Mouse (Mus musculus) brain, embryonic 18.5 days (tissue): ENCODE measurements around the gene Morn3.
"Not testable (repeated sequence)": the region's sequence is repeated elsewhere in the genome, so short reads cannot be mapped to it uniquely, and the experiment has no call there.

Experiments
- DNase-seq: peaks from one replicate; pipeline ENCODE4 v3.0.0-alpha.2; 2012; ENCODE audit warnings: low read depth, low spot score

Gene Morn3

DNA sequence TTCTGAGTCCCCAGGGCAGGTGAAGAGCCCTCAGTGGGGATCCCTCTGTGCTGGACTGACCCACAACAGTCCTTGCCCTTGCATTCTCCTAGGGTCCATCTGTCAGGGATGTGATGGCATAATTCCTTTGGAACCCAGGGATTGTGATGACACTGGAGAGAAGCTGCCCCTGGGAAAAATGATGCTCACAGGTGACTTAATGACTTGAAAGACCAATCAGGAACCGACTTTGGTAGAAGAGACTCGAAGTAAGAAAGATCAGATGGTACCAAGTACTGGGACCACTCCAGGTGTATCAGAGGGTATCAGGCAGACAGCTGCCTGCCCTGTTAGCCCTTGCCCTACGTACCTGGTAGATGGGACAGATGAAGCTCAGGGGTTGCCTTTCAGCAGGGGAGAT is at the start of gene Morn3:
Morn3 (minus strand) TSS at position 101 of the 400 bp plus-strand sequence.
- DNase-seq: no peak

GRCm38 (mm10) chr5:123096299-123096698 is 49.5 kb upstream of the Morn3 start:
- DNase-seq: no peak

GRCm38 (mm10) chr5:123094238-123094991 is 47.6 kb upstream of the Morn3 start:
- DNase-seq: no peak

DNA sequence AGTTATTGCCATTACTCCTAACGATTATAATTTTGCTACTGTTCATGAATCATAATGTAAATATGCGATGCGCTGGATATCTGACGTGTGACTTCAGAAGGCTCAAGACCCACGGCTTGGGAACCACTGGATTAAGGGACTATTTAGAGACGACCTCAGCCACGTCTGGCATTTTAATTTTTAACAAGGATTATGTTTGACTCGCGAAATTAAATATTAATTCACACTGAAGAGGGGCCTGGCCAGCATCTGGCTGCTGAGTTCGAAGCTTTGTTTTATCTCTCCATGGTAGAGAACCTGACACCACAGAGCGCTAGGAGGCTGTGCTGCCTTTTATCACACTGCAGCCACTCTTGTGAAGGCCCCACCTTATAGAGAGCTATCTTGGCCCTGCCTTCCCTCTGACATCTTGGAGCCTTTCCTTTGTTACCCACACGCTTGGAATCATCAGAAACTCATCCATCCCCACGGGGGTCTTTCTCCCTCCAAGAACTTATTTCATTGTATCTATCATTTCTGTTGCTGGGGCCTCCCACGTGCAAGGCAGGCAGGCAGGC is 46.3 kb upstream of the Morn3 start:
- DNase-seq: no peak

- no peak for DNase-seq
These were observed 43.9 kb upstream of the Morn3 start for GRCm38 (mm10) chr5:123090560-123091306.

GRCm38 (mm10) chr5:123088784-123089183 is 42.0 kb upstream of the Morn3 start:
- no peak for DNase-seq

DNA sequence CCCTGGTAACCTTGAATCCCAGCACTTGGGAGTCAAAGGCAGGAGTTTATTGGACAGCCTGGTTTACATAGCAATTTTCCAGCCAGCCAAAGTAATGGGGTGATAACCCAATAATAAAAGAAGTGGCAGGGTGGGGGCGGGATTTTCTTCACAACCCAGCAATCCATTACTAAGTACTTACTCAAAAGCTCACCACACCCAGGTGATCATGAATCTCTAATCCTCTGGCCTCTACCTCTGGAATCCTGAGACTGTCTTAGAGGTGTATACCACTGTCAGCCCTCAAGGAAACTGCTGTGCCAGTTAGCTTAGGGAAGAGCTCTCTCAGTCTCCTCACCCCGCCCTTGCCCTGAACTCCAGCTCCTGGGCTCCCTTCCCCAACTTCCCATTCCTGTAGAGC is 39.7 kb upstream of the Morn3 start:
- no peak for DNase-seq

GRCm38 (mm10) chr5:123083340-123084050 is 36.7 kb upstream of the Morn3 start:
- DNase-seq: no peak

DNA sequence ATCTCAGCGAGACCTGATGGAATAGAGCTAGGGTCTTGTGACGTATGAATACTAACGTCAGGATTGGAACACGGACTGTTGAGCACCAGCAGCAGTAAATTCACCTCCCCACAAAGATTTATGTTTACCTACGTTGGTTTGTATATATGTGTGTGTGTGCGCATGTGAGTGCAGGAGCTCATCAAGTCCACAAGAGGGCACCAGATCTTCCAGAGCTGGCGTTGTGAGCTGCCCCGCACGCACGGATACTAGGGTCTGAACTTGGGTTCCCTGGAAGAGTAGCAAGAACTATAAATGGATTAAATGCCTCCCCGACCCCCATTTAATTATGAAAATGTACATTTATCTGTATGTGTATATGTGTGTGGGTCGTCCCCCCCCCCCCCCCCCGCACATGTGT is 33.7 kb upstream of the Morn3 start:
- DNase-seq: no peak

DNA sequence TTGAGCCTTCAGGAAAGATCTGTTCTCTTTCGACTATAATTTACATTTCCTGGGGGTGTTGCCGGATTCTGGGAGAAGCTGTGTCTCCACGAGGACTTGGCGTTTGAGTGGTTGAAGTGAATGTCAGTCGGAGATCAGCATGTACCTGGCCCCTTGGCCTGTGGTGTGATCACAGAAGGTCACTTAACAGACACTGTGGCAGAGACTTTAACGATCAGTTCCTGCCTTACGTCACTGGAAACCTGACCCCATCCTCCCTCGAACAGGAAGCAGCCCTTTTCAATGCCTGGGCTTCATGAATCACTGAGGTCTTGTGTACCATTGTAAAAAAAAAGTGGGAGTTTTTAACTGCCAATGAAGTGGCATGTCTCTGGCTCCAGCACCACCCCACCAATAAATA is 33.2 kb upstream of the Morn3 start:
- no peak for DNase-seq

DNA sequence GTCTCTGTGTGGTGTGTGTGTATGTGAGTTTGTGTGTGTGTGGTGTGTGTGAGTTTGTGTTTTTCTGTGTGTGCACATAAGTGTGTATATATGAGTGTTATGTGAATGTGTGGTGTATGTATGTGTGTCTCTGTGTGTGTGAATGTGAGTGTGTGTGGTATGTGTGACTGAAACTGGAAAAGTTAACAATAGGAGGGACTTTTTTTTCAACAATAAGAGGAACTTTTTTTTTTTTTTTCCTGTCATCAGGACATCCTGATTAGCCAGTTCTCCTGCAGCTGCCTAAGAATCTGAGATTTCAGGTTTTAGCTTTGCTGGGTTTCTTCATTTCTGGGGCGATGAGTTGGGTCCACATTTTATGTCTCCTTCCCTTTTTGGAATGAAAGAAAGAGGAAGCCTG is 32.8 kb upstream of the Morn3 start:
- no peak for DNase-seq

DNA sequence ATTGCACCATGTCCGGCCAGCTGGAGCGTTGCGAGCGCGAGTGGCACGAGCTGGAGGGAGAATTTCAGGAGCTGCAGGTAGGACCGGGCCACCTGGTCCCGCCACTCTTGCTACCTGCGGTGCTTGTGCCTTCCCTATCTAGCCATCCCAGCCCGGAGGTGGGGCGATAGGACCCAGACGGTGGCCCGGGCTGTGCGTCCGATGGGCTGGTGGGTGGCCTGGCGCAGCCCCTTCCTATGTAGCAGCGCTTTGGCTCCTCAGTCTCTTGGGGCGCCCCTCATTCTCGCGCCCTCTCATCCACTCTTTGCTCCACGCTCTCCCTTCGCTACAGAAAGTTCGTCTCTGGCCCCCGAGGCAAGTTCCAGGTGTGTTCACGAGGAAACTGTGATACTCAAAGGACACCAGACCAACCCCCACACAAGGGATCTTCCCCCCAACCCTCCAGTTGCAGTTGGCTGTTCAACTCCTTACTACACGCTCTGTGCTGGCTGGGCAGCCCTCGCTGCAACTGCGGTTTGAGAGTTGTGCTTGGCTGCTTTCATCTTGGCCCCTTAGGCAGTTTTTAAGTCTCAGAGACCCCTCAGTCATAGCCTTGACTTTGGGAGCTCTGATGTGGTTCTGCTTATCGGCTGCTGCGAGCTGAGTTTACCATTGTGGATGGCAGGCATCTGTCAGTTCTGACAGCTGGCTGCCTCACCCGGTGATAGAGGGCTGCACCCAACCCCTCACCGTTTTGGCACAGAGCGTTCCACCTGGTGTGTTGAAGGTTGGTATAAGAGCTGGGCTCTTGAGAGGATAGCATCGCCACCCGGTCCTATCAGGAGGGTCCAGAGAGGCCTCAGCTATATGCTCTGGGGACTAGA is 29.8 kb upstream of the Morn3 start:
- no peak for DNase-seq

DNA sequence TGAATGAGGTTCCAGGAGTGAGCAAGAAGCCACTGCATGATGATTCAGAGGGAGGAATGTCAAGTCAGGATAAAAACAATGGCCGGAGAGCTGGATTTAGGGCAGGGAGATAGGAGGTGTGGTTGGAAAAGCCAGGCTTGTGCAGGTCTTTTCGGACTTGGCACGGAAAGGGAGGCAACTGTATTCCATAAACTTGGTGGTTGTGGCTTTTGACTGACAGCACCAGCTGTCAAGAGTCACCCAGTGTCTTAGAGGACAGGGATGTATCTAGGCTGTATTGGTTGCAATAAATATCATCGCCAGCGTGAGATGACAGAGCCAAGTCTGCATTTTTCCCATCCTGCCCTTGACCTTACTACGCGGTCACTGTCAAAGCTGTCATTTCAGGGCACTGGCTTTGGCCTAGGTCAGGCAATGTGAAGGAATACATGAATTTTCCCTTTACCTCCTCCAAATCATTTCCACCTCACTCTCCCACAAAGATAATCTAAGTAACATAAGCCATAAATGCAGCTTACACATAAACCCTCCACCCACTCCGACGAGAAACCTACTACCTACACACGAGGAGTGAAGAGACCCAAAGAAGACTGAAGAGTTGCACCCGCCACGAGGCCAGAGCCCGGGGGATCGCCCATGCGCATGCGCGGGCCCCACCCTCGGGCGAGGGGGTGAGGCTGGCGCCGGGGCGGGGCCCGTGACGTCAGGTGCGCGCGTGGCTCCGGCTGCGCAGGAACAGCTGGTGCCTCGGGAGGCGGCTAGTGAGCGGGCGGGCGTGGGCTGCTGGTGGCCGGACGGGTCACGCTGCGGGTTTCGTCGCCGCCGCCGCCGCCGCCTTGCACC is 29.0 kb upstream of the Morn3 start:
- DNase-seq: peak; percentile 75

GRCm38 (mm10) chr5:123068714-123069113 is 21.9 kb upstream of the Morn3 start:
- no peak for DNase-seq

- no peak for DNase-seq
These were observed 21.3 kb upstream of the Morn3 start, which contains the start of gene Tmem120b for GRCm38 (mm10) chr5:123068115-123068514. Gene Tmem120b, plus strand, starts transcription at chr5:123068415.

DNA sequence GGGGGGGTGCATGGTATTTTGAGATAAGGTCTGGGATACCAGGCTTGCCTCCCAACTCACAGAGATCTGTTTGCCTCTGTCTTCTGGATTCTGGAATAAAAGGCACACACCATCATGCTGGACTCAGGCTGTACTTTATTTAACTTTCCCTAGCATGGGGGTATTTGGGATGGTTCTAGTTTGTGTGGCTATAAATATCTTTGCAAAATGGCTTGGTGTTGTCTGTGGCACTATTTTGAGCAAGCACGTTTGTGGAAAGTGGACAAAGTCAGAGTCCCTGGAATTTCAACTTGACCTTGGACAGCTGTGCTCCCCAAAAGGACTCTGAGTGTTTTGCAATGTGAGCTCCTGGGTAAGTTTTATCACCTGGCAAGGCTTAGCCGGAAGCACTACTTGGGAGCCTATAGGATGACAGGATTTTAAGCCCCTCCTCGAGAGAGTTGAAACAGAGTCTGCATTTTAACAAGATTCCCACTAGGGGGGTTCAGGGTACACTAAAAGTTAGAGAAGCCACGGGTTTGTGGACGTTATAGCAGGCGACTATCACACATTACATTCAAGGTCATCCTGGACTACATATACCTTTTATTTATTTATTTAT is 20.7 kb upstream of the Morn3 start:
- DNase-seq: no peak

GRCm38 (mm10) chr5:123064207-123064606 is 17.4 kb upstream of the Morn3 start:
- peak; percentile 76 for DNase-seq

DNA sequence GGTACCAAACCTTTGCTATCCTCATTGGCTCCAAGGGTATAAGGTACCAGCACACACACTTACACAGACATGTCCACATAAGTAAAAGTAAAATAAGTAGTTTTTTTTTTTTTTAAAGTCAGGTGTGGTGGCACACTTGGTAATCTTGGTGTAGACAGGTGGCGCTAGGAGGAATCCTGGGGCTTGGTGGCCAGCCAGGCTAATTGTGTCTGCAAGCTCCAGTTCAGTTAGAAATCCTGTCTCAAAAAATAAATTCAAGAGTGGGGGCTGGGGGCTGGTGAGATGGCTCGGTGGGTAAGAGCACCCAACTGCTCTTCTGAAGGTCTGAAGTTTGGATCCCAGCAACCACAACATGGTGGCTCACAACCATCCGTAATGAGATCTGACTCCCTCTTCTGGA is 16.3 kb upstream of the Morn3 start:
- DNase-seq: no peak

GRCm38 (mm10) chr5:123061402-123061749 is 14.6 kb upstream of the Morn3 start:
- not testable (repeated sequence) for DNase-seq
